Mouse (Mus musculus): ENCODE data around the gene Polr2l.

Polr2l gene

DNA sequence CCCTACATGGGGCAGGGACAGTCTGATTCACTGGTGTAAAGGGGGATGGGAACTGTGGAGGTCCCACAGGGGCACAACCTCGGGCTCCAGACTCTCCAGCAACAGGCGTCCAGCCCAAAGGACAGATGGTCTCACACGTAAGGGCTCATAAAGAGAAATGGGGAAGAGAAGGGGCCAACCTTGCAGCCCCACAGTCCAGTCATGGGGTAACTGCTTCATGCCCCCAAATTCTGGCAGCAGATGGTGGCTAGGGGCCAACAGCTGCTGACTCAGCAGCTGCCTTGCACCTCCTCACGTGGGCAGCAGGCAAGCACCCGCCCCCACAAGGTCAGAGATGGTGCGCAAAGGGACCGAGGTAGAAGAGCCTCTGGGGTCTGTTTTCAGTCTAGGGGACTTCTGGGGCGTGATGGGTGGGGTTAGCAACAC is 42.7 kb downstream of the Polr2l start:
- no peak for DNase-seq (ENCODE audit: low spot score)

GRCm38 (mm10) chr7:141431434-141432185 is 43.3 kb downstream of the Polr2l start:
- no peak for DNase-seq (ENCODE audit: low spot score)

DNA sequence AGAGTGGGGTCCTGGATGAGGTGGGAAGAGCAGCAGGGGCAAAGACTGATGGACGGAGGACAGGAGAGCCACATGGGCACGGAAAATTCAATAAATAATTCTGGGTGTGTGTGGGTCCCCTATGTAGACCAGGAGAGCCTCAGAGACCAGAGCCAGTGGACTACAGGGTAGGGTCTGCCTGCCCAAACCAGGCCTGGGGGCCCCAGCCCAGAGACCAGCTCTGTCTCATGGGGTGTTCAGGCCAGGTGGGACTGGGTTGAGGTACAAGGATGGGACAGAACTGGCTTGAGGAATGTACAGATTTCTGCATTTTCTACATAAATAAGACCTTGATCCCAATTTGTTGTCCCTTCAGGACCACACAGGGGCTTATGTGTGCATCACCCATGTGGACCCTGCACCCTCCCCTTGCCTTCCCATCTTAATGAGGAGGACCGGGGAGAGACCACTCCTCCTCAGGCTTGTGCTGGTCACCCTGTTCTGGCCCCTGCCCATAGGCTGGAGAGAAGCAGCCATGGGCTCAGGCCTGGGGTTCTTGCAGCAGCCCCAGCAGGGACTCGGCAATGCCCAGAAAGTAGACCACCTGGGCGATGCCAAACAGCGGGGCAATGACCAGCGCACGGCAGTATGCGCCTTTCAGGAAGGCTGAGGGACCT is 44.2 kb downstream of the Polr2l start:
- no peak for DNase-seq (ENCODE audit: low spot score)

DNA sequence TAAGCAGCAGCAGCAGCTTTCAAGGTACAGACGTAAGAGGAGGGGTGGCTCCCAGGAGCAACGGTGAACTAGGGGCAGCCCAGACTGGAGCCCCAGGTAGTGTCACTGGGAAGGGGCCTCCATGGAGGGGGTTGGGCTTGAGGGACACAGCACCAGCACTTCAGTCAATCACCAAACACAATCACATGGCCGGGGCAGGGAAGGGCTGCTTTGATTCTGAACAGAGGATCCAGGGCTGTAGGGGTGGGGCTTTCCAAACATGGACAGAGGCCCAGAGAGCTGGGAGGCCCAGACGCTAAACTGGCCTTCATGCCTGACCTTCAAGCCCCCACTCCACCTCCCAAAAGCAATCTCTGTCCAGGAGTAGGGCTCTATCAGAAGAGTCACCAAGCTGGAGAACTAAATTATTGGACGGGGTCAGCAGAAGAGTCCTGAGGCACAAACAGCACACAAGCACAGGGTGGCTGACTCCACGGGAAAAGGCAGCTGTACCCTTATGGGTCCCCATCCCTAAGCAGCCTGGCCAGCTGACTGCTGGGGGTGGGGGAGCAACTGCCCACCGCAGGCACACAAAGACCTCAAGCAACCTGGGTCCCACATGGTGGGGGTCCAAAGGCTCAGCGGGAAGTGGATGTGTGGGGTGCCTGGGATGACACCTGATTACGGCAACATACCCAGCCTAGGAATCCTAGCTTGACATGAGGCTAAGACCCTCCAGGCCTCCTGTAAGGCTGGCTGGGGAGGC is 44.9 kb downstream of the Polr2l start:
- no peak for DNase-seq (ENCODE audit: low spot score)

GRCm38 (mm10) chr7:141429310-141429709 is 45.6 kb downstream of the Polr2l start, which contains the start of gene Cend1:
Cend1 (minus strand) TSS chr7:141429491.
- DNase-seq (ENCODE audit: low spot score), result no peak

GRCm38 (mm10) chr7:141428701-141429100 is 46.2 kb downstream of the Polr2l start:
- DNase-seq (ENCODE audit: low spot score), result no peak

DNA sequence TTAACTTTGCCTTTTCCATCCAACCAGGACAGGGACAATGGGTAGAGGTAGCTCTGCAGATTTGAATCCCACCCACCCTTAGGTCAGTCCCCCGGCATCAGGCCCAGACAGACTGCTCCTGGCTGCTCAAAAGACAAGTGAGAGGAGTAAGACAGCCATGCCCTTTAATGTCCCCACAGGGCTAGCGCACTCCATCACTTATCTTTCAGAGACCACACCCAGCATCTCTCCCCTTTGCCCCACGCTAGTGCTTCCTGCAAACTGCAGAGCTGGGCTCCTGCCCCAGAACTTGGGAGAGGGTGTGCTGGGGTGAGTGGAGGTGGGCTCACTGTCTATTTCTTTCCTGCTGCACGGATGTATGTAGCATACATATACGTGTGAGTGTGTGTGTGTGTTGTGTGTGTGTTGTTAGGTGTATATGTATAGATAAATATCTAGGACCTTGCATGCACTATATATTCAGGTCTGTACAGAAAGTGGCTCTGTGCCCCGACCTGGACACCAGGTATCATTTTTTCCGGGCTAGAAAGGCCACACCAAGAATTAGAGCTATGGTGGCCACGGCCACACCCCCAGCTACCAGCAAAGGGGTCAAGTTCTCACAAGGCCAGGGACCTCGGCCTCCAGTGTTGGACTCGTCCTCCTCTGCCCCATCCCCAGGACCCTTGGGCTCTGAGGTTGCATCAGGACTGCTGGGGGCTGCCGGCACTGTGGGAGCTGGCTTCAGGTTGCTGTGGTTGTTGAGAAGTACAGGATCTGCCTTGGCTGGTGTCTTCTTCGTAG is 47.8 kb downstream of the Polr2l start:
- DNase-seq (ENCODE audit: low spot score), result no peak

DNA sequence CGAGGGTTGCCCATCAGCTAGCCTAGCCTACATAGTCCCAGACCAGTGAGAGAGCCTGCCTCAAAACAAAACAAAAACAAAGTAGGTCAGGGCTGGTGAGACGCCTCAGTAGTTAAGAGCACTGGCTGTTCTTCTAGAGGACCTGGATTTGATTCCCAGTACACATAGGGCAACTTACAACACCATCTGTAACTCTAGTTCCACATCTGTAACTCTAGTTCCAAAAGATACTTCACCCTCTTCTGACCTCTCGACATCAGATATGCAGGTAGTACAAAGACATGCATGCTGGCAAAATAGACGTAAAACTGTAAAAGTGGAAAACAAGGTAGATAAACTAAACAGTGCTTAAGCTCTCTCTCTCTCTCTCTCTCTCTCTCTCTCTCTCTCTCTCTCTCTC is 51.1 kb downstream of the Polr2l start:
- no peak for DNase-seq (ENCODE audit: low spot score)

Measured in urinary bladder, postnatal 25 days (tissue).